Mouse (Mus musculus): ENCODE data around the gene Tiam1.

DNA sequence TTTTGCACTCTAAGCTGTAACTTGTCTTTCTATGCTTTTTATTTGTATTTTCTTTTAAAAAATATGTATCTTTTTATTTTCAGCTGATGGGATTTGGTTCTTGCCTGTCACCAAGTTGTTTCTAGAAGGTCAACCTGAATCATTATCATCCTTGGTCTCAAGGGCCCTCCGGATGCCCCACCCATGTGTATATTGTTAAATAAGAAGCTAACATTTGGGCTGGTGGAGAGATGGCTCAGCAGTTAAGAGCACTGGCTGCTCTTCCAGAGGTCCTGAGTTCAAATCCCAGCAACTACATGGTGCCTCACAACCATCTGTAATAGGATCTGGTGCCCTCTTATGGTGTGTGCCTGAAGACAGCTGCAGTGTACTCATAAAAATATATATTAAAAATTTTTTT is 27.1 kb upstream of the Tiam1 start:
- TF ChIP-seq CTCF (IDR thresholded peaks at IDR 0.05) (no peak), EP300 (IDR thresholded peaks at IDR 0.05) (no peak)
